Mouse (Mus musculus) heart, adult 18-20 months (tissue): ENCODE results near the gene Tnks2. TPM values are rescaled to one million over a fixed set of nuclear protein-coding genes. Genes with fewer than 3 reads are reported as not detected.
"Not testable (repeated sequence)": the region's sequence is repeated elsewhere in the genome, so short reads cannot be mapped to it uniquely, and the experiment has no call there.

ENCODE experiments used
- DNase-seq, 2 experiments: peaks; one replicate each; pipeline ENCODE4 v3.0.0; 2021 to 2022; ENCODE audit warnings: mixed read lengths in 1 of 2
- long read RNA-seq, 2 experiments: library from polyadenylated mRNA; stranded (forward); transcript quantifications; one replicate each; pipeline ENCODE4 v2.0.0; 2021
- total RNA-seq, 2 experiments: library from RNA; stranded (reverse); gene quantifications; 2 replicates each; pipeline ENCODE4 v1.2.3; 2021

Tnks2 gene
- 10 to 100 TPM; 71.9 to 80.4 TPM for total RNA-seq
- long read RNA-seq, experiment 1, full-length matches to known transcripts: 16 of 35 reads
- long read RNA-seq, experiment 1, partial matches to known transcripts: 8 of 35 reads
- long read RNA-seq, experiment 1, other reads (novel, unspliced or antisense): 11 of 35 reads
- long read RNA-seq, experiment 2, full-length matches to known transcripts: 2 of 7 reads
- long read RNA-seq, experiment 2, partial matches to known transcripts: 3 of 7 reads
- long read RNA-seq, experiment 2, other reads (novel, unspliced or antisense): 2 of 7 reads

DNA sequence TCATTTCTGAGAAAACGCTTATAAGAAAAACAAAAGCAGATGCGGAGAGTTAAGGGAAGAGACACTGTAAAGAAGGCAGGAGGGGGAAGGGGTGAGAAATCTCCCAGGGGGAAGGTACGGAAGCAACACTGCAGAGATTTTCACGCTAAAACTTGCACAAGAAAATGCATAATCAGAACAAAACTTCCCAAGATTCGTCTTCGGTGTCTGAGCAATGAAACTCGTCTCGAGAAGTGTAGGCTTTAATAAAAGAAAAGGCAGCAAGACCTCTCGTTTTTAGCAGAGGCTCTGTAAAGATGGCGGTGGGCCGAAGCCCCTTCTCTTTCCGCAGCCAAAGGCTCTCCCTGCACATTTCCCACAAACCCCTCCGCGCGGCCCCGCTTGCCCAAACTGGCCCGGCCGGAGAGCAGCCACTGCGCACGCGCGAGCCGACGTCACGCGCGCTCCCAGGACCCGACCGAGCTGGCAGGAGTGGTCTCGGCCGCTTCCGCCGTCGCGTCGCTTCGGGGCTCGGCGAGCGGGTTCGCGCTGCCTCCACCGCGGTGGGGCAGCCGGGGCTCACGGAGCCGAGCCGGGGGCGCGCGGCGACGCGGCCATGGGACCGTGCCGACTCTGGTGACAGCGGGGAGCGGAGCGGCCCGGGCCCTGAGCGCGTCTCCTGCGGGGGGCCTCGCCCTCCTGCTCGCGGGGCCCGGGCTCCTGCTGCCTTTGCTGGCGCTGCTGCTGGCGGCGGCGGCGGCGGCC lies at the start of gene Tnks2:
Gene Tnks2, plus strand, starts transcription at position 445 of the 744 bp plus-strand sequence.
- DNase-seq: peak; percentile 96 to 98

DNA sequence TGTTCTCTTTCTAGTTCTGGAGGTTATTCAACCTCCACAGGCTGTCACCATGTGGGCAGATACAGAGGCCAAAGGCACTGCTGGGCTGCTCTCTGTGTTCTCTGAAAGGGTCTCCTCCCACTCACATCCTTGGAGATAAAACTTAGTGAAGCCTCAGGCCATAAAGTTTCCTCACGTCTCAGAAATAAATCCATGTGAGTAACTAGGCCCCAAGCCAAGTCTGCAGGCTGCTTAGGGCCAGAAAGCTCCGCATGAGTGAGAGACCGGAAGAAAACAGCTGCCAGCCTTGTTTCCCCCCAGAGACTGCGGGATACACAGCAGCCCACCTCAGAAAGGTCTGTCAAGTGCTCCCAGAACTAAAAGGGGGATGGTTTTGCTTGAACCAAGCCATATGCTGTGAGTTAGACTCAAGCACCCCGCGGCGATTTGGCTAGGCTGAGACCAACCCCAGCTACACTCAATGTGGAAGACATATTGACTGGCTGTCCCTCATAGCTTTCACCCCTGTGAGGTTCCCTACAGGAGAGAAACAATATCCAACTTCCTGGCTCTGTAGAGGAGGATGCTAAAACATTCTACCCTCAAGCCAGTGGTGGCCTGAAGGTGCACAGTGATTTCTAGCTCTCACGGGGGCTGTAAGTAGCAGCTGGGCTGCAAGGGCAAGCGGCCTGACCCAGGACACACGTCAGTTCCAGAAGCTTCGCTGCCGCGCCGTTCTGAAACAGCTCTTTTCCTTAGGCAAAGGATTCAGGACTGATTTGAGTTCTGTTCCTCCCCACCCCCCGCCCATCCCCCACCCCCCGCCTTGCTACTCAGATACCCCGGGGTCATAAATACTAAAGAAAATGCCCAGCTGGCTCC lies 43.9 kb upstream of the Tnks2 start:
- peak; percentile 63 to 74 for DNase-seq

DNA sequence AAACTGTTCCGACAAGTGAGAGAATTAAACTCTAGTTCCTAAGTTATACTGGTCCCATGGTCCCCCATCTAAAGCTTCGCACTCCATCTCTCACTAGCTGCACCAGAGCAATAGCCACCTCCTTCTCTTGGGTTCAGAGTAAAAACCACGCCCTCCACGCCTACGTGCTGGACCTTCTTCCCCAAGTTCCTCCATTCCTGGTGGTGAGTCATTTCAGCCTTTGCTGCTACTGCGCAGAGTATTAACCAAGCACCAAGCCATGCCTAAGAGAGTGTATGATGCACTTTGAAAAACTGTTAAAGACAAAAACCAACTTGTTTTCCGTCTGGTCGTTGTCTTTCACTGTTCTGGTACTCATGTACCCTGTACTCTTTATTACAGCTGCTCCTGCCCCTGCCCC lies 41.4 kb upstream of the Tnks2 start:
- DNase-seq: peak; percentile 20 to 27

DNA sequence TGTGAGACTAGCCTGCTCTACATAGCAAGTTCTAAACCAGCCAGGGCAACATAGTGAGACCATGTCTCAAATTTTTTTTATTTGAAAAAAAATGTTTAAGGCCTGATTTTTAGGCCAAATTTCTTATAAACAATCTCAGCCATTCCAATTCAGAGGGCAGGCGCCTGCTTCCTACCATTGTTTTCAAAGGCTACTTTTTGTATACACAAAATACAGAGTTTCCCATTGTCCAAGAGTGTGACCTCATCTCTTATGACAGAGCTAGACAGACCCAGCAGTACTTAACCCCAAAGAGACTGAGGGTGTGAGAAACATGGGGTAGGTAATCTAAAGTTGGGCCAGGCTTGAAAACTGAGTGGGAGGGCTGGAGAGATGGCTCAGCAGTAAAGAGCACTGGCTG lies 40.6 kb upstream of the Tnks2 start:
- DNase-seq: no peak

DNA sequence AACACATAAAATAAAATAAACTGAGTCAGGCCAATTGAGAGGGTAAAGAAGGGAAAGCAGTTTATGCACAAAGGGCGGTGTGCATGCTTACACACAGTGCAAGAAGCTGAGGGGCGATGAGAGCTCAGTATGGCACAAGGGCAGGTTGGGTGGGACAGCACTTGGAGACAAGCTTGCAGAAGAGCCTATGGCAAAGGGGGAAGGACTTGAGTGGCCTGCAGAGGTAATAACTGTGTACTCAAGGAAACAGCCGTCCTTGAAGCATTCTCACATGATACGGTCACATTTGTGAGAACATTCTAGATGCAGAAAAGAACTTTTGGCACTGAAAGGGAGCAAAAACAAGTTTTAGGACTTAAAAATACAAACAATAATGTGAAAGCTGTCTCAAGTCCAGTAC lies 40.0 kb upstream of the Tnks2 start:
- DNase-seq: no peak

DNA sequence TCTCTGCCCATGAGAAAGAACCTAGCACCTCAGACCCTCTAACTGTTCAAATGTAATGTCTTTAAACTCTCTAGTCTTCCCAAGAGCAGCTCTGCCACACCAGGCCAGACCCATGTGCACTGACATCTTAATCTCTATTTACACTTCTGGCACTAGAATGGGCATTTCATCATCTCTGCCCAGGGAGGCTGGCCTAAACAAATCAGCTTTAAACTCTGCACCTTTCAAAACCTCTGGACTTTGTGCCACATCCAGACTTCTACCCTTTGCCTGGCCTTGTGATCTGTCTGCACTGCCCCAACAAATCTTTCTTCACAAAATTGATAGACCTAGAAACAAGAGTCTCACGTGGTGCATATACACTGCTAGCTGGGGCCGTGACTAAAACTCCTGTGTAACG lies 38.8 kb upstream of the Tnks2 start:
- no peak for DNase-seq

DNA sequence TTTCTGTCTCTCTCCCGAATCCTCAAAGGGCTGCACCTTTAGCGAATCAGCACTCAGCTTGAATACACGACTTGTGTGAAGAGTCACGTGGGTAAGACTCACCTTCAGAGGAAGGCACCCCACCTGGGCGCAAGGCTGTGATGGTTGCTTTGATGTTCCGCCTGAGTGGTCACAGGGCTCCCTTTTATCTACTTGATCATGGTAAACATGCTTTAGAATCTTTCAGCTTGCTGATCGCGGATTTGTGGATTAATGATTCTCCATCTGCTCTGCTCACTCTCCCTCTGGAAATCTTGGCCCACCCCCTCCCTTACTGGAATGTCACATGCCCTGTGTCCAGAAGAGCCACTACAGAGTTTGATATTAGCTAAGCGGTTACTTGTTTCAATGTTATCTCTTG lies 37.1 kb upstream of the Tnks2 start:
- no peak for DNase-seq

DNA sequence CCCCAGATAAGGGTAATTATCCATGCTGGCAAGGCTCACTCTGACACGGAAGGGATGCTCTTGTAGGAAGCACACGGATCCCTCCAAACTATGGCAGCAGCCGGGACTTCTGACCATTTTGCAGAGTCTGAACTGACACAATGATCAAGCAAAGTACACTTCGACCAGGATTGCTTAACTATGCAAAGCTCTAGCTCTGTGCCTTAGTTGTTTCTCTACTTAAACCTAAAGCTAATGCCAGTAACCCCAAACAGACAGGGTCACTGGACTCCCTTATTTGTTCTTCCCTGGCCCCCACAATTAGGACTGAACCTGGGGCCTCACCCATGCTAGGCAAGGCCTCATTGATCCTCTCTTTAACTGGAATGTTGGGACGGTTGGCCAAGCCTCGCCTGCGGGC lies 33.7 kb upstream of the Tnks2 start:
- no peak for DNase-seq

DNA sequence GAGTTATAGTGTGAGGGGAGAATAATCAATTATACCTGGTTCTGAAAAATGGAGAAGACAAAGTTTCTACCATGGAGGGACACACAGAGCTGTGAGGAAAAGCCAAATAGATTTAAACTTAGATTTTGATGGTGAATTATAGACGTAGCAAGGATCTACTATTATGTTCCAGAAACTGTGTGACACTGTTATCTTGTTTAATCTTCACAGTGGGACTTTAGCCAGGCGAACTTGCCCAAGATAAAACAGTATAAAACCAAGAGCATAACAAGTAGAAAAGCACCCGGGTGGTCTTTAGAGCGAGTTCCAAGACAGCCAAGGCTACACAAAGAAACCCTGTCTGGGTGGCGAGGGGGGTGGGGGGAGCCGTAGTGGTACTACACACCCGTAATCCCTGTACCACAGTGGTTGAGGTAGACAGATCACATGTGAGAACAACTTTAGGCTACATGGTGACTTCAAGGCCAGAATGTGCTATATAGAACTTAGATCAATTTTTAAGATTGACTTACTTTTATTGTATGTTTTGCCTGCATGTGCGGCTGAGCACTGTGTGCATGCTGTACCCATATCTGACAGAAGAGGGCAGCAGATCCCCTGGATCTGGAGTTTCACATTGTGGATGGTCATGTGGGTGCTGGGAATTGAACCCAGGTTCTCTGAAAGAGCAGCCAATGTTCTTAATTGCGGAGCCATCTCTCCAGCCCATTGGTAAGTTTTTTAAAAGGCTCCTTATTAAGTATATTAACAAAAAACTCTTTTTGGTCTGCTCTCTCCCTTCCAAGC lies 32.0 kb upstream of the Tnks2 start:
- DNase-seq: no peak

DNA sequence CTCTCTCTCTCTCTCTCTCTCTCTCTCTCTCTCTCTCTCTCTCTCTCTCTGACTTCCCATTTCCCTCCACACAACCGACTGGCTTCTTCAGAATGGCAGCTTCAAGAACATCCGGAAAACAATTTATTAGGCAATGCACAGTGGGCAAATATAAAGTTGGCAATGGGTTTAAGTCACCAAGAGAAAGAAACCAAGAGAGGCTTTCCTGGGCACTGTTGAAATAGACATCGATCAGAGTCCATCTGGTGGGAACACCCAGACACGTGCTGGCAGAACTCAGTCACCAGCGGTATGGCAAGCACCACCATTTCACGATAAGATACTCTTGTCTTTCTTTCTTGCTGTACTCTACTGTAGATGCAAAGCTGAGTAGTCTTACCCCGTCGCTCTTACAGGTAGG lies 30.6 kb upstream of the Tnks2 start:
- DNase-seq: no peak

DNA sequence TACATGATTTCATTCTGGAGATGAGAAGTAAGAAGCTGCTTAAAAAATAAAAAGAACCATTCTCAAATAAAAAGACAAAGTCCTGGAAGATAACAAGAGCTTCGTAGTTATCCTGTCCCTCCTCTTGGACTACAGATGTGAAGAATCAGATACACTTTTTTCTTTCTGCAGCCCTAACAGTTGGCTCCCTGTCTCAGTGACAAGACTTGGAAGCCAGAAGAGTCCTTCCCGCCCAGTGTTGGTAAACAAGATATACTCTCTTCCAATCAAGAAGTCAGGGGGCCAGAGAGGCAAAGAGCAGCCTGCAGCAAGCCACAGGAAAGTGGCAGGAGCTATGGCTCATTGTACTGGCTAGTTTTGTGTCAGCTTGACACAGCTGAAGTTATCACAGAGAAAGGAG lies 27.2 kb upstream of the Tnks2 start:
- no peak for DNase-seq

DNA sequence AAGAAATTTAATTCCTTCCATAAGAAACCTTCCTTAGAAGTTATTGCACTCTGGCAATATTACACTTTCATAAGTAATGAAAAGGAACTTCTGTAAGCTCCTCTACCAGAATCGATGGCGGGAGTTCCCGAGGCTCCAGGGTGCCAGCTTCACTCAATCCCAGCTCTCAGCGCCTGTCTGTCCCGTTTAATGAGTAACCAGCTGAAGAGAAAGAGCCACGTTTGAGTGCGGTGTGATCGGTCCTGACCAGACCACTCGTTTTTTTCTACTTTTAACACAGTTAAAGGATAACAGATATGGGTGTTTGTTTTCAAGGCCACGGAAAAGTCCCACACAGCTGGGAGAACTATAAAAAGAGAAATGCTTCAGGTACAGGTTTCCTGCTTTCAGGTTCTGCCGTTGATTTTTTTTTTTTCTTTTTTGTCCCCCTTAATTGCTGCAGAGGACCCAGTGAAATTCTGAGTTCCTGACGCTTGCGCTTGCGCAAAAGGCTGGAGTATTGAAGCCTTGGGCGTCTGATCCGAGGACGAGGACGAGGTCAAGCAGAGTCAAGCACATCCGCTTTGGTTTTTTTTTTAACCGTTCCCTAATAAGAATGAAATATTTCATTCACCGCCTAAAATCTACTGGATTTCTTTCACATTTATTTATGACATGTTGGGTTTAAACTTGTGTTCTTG lies 25.5 kb upstream of the Tnks2 start:
- DNase-seq: no peak

DNA sequence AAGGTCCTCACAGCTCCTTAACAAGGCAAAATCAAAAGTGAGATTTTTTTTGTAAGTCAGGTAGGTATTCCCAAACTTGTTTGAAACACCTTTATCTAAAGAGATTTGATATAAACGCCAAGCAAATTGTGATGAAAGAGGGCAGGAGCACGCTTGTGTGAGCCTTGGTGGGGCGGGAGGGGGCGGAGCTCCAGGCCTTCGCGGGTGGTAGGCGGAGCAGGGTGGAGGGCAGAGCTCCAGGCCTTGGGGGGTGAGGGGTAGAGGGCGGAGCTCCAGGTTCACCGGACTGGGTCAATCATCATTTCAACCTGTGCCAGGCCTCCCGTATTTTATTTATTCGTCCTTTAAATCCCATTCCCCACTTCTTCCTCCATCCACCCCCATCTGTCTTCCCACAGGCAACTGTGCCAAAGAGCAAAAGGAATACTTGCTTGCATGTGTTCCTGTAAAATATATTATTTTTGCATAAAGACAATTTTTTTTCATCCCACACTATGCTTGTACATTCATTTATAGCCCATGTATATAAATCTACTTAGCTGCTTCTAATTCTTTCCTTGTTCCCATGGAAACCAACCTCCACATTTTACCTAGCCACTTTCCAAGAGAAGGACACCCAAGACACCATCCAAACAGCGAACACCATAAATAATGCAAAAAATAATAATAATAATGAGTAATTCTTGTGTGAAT lies 24.4 kb upstream of the Tnks2 start:
- DNase-seq: no peak

DNA sequence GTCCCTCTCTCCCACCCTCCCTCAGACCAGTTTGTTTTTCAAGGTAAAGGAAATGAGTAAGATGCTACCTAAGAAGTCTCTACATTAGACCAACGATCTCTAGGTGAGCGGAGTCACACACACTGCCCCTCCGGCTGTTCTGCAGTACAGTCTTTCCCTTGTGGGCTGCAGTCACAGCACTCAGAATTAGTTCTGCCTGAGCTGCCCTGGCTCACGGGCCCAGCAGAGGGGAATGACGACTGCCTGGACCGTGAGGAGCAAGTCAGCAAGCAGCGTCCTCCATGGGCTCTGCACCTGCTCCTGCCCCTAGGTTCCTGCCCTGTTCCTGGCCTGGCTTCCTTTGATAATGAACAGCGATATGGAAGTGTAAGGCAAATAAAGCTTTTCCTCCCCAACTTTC lies 22.0 kb upstream of the Tnks2 start:
- no peak for DNase-seq

DNA sequence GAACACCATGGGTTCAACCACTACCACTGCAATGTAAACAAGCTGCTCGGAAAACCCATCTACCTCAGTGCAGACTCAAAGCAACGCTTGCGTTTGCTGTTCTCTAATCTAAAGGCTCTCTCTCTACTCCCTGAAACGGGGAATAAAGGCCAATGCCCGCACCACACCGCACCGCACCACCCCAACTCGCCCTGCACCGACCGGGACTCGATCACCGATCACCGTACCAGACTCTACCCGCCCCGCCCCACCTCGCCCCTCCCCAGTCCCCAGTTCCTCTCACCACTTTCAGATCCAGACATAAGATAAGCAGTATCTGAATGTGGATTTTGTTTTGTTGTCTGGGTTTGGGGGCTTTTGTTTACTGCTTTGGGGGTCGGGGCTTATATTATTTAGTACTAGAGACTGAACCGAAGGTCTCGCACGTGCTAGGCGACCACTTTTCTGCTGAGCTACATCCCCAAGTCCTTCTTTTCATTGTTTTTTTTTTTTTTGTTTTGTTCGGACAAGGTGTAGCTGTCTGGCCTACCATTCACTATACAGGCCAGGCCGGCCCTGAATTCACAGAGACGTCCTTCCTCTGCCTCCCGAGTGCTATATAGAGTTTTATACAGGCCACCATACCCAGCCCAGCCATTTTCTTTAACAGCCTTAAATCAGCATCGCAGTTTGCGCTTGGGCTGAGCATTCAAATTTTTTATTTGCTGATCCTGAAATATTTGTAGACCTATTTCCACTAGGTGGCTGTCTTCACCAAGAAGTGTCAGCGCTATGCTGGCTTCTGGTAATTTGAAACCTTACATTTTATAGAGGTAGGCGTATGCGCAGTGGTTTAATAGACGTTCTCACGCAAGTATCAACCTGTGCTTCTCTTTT lies 18.4 kb upstream of the Tnks2 start:
- peak; percentile 63 to 75 for DNase-seq

DNA sequence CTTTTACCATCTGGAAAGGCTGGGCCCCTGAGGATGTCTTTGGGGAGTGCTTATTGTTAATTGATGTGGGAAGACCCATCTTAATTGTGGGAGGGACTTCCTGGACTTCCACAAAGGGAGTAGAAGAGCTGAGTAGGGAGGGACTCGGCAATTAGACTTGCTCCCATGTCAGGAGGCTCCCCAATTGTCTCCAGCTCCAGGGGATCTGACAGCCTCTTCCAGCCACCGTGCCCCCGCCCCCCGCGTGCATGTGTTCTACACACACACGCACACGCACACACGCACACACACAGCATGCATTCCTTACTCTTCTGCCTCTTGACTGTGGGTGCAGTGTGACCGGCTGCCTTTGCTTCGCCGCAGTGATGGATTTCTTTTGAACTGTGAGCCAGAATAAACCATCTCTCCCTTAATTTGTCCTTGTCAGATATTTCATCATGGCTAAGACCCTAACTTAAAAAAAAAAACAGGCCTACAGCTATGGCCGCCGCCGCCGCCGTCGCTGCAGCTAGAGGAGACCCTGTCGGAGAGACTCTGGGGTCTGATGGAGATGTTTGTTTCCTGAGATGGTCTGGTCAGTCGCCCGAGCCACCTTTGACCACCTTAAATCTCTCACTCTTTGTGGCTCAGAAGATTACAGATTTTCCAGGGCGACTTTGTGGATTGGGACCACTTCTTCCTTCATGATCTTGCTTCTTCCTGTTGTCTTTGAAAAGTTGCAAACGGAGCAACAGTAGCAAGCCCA lies 15.7 kb upstream of the Tnks2 start:
- DNase-seq: peak; percentile 58 to 63

DNA sequence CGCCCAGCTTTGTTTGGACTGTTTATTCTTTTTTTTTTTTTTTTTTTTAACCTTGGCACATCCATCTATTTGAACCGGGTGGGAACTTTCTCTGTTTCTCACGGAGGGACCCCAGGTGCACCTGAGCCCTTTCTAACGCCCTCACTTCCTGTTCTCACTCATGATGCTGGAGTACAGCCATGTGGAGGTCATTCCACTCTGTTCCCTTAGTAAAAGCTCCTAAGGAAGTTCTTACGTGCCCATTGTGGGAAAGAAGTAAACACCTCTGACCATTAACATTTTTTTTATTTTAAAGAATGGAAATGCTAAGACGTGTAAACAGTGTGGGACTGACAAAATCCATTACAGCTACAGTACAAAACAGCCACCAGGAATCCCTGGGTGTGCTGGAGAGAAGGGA lies 14.8 kb upstream of the Tnks2 start:
- DNase-seq: peak; percentile 14 to 27

DNA sequence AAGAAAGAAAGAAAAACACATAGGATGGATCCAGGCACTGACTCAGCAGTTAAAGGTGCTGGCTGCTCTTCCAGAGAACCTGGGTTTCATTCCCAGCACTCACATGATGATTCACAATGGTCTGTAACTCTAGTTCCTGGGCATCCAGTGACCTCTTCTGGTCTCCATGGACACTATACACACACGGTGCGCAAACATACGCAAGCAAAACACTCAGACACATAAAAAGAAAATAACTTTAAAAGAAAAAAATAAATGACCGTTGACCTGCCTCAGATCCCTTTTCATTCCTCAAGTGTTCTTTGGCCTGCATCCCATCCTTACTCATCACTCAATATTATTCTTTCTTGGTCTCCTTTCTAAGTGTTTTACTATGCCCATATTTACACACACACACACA lies 13.6 kb upstream of the Tnks2 start:
- DNase-seq: no peak

DNA sequence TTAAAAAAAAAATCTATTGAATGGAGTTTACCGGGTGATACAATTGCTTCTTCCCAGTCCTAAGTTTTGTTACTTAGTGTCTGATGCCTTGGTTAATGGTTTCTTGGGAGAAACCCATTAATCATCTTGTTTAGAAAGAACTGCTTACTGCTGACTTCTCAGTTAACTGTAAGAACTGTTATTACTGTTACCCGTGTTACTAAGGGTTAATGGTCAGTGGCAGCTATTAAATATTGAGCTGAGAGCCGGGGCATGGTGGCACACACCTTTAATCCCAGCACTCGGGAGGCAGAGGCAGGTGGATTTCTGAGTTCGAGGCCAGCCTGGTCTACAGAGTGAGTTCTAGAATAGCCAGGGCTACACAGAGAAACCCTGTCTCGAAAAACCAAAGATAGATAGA lies 12.7 kb upstream of the Tnks2 start:
- DNase-seq: not testable (repeated sequence)
